Mouse (Mus musculus) liver, postnatal 0 days (tissue): ENCODE measurements around the gene Denr.

Experiments used
- CTCF ChIP-seq: sonication (generic); IDR thresholded peaks from 2 replicates; pipeline ENCODE4 v1.5.1; 2016; ENCODE audit warnings: antibody characterized with exemption, low read depth
- EP300 ChIP-seq: IDR thresholded peaks from 2 replicates; pipeline ENCODE4 v1.6.1; 2016; ENCODE audit warnings: antibody characterized with exemption, low read depth, mild to moderate bottlenecking

GRCm38 (mm10) chr5:123914852-123915251, 7.9 kb downstream of the Denr start:
- TF ChIP-seq CTCF (no peak), EP300 (no peak)
